Mouse (Mus musculus): ENCODE measurements at regions not wholly inside any gene's neighbourhood (a gene's known extent, or its start where the extent isn't known, plus 50 kb on each side); places are given as distances from the start of the nearest gene placed in this dataset.

- TF ChIP-seq CTCF (IDR thresholded peaks at IDR 0.05; ENCODE audit: low read depth) = no peak
- no peak for TF ChIP-seq EP300 (optimal IDR thresholded peaks at IDR 0.05)
These were observed 160.4 kb downstream of the Cyld start for GRCm38 (mm10) chr8:88857216-88857615.

Measured in stomach, postnatal 0 days (tissue).